Mouse (Mus musculus) cerebellum, adult 8-10 months (tissue): Measurements from ENCODE around the gene Capza2.

Experiments used
- DNase-seq: peaks from one replicate; pipeline ENCODE4 v3.0.0; 2022

Capza2 gene

DNA sequence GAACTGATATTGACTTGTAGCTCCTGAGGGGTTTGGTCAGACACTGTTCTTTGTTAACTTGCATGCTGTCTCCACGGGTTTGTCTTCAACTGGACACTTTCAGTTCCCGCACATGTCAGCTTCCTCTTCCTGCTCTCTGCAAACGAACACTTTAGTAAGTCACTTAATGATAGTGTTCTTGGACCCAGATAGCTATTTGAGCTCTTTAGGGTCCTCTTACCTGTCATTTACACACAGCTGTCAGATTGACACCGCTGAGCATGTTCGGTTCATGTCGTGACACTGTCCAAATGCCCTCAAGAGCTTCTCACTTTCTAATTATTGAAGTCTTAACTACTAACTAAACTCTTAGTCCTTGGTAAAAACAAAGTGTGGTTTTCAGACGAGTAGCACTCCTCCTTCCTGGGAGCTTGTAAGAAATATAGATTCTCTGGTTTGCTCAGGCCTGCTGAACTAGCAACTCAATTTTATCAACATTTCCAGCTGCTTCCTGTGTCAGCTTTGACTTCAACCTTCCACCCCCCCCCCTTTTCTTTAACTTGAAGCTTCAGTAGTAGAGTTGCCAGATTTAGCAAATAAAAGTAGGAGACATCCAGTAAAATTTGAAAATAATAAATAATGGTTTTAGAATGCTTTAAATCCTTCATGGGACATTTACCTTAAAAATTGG is at the start of gene Capza2:
TSS of gene Capza2 (plus strand) at position 620 of the 670 bp plus-strand sequence.
- no peak for DNase-seq

DNA sequence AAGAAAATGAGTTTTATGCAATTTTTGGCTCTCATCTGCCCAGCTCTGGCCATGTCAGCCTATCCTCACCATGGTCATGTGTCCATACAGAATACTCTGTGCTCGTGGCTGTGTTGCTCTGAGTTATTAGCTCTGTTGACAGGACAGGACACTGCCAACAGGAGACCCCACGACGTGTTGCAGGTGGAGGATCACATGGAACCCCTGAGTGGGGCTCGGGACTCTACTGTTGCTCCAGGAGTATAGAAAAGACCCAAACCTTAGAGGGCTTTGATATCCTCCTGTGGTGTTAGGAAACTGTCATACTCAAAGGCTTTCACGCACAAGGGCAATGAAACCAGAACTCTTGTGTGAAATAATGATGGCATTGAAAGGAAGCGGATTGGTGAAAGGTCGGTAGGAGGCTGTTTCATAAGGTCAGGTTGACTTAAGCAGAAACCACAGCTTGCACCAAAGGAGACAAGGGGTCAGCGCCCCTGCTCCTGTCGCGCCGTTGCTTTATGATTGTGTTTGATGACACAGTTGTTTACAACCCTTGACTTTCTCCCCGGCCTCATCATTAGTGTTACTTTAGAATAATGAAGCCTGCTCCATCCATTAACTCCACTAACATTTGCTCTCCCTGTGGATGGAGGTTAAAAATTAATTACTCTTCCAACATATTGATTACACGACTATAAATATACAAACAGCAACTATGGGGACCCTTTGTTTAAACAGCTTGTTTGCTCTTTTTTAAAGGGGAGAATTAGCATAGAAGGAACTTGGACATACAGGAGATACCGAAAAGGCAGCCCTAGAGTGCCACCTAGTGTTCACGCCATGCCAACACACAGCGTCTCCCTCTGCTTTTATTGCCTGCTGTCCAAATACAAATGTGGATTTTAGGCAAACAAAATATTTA is 46.7 kb upstream of the Capza2 start:
- peak; percentile 63 for DNase-seq

DNA sequence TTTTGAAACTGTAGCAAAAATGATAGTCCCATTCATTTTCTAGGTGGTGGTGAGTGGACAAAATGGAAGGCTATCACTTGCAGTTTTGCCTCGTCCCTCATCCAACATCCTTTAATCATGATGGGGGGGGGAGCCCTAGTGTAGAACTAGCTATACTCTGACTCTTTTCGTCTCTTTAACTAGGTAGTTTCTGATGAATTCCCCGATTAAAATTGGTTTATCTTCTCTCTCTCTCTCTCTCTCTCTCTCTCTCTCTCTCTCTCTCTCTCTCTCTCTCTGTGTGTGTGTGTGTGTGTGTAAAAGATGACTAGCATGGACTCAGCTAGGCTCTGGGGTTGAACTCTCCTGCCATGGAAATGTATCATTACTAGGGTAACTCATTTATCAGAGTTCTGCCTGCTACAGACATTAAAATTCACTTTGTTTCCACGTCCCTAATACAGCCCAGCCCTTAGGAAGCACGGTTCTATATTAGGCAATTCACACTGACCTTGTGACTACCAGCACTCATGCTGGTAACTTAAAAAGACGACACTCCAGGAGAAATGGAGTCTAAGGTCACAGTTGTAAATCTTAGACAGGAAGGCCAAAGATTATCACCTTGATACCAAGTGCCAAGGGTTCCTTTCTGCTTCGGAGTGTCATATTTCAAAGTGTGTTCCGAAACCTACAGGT is 45.9 kb upstream of the Capza2 start:
- DNase-seq = no peak

DNA sequence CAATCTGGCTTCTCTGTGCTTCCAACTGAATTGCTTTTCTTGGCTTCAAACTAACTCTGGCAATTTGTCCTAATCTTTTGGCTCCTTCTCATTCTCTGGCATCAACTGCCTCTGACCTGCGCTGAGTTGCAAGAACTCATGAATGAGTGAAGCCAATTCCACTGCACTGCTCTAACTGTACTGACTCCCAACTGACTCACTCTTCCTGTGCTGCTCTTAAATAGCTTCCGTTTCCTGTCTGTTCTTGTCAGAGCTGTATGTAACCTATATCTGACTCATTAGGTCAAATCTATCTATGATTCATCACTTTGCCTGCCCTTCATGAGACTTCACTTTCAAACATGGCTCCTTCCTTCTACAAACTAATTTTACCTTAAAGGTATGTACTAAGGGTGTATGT is 42.1 kb upstream of the Capza2 start:
- DNase-seq = no peak

DNA sequence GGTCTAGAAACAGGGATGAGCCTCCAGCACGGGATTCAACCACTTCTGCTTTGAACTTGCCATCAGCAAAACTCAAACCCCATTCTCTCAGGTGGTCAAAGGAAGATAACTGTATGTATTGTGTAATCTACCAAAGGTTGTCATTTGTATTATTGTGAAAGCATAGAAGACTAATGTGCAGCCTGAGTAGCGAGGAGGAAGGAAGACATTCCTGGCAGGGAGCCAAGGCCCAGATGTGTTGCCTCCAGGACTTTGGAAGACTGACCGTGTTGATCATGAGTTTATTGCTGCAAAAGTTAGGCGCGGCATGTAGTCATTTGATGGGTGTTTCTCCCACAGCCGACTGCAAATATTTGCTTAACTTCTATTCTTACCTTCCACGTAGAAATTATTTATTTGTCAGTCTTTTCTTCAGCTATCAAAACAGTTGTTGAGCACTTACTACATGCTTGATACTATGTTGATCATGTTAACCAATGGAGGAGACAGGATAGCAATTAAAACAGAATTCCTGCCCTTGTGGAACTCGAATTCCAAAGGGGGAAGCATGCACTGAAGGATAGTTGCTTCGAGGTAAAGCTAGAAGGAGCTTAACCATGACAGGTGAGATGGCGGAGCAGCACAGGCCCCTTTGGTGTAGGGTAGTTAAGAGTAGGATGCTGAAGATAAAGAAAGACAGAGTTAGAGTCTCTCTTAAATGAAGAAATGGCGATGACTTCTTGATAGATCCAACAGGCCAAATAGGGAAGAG is 40.1 kb upstream of the Capza2 start:
- no peak for DNase-seq

DNA sequence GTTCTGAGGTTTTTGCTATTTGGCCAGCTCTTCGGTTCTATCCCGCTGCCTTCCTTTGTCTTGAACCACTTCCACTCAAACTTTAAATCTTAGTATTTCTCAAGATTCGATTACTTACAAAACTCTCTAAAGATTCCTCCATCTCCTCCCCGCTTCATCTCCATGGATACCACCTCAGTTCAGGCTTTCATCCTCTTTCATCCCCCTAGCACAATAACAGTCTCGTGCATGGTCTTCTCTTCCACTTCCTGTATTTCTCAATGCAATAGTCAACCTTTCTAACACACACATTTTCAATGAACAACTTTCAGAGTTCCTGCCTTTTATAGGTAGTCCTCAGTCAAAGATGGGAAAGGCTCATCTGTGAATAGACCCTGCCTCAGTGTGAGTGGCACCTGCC is 36.7 kb upstream of the Capza2 start:
- no peak for DNase-seq

DNA sequence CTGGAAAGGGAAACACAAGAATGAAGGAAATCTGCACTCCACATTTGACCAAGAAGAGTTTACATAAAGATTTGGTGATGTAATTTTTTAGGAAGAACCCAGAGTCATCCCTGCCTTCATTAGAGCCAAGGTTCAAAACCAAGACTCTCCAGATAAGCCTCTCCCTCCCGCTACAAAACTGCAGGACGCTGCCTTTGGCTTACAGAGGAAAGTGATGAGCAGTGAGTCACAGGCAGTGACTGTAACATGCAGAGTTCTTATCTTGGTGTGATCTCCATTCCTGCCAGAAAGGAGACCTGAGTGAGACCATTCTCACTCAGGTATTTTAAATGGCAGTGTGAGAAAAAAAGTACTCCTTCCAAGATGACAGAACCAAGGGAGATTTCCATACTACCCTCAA is 34.5 kb upstream of the Capza2 start:
- no peak for DNase-seq

DNA sequence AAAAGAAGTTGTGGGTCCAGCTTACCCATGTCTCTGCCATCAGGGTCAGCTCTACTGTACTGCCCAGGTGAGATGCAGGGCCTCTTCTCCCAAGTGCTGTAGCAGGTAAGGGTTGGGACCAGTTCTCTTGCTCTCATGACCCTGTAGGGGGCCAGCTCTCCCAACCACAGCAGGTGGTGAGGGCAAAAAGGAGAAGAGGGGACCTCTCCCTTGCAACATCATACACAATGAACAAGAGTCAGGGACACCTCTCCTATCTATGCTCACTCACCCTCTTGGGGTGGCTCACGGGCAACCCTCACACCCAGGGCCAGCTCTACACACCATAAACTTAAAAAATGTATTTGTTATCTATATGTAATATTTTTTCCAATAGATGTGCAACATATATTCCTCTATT is 29.1 kb upstream of the Capza2 start:
- no peak for DNase-seq

DNA sequence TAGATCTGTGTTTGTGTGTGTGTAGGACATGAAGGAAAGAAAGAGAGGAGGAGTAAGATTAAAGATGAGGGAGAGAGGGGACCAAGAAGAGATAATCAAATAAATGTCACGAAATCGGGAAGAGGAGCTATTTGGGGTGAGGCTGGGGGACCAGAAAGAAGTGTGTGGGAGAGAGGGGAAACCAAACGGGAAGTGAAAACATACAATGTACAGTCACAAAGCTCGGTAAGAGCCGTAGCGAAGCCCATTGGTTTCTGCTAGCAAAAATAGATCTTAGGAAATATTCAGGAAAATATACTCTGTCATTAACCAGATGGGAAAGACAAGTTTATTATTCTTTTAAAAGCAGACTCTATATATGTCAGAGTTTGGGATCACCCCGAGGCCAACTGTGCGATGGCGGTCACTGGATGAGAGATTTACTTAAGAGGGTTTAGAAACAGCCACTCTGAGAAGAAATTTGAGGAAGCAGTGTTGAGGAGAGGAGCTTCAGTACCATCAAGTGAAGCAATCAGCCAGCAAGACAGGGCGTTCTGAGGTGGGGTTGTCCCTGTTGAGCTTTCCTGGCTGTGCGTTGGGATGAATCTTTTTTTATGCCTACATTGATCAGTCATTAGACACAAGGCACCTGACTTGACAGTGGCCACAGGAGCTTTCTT is 24.6 kb upstream of the Capza2 start:
- no peak for DNase-seq

DNA sequence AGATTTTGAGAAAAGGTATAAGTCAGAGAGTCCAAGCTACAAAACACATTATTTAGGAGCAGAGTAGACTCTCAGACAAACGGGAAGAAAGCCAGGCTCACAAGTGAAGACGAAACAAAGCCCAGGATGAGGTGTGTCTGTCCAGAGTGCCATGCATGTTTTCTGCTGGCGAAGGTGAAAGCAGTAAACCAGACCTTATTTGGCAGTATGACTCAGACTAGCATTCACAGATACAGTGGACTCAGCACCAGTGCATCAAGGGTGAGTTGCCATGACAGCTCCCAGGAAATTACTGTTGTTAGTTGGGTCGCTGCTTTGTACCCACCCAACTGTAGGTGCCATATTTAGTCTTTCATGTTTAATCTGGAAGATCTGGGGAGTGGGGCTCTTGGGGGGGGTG is 23.4 kb upstream of the Capza2 start:
- DNase-seq = no peak

DNA sequence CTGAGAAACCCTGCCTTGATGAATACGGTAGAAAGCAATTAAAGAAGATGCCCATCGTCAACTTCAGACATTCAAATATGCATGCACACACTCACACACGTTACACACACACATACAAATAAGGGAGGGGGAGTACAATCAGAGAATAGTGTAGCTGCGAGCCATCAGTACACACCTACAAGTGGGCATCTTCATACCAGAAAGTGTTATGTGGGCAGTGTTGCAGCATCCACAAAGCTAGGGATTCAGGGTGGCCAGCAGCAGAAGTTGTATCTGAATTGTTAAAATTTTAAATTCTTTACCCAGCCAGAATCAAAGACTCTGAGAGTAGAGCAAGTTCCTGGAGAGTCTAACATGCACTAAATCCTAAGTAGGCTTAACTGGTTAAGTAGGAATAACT is 15.2 kb upstream of the Capza2 start:
- no peak for DNase-seq

DNA sequence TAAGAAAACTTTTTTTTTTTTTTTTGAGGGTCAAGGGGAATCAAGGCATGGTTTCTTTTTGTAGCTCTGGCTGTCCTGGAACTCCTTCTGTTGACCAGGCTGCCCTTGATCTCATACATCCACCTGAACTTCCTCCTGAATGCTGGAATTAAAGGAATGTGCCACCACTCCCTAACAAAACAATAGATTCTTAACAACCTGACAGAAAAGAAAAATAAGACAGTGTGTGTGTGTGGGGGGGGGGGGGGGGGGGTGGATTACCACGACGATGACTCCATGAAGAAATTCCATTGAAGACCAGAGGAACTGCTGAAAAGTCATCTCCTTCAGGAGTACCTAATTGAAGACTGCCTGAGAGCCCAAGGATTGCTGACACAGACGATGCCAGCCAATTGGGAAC is 14.6 kb upstream of the Capza2 start:
- DNase-seq = no peak

DNA sequence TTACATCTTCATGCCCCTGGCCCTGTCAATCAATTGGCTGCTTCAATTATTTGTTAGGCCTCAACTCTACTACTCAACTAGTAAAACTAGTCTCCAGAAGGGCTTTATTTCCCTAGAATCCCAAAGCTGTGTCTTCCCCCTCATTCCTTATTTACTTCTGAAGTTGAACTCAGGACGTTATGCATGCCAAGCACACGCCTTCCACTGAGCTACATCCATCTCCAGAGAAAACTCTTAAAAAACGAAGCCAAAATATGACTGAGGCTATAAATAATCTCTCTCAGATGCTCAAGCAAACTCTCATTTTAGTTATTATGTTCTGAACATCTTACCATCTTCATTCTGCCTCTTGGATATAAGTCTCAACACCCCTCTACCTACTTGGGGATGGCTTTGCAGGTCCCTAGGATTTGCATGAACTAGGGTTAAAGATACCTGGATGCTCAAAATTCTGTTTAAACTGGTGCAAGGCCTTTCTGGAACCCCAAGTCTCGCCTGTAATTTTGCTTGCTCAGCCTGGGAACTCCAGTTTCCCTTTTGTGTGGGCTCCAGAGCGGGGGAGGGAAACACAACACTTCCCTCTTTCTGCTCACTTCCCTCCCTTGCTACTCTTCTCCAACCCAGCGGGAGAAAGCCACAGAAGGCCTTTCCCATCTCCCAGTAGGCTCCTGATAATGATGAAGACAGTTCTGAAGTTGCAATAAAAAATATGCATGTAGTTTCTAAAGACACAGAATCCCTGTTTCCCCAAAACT is 7.2 kb upstream of the Capza2 start:
- no peak for DNase-seq

DNA sequence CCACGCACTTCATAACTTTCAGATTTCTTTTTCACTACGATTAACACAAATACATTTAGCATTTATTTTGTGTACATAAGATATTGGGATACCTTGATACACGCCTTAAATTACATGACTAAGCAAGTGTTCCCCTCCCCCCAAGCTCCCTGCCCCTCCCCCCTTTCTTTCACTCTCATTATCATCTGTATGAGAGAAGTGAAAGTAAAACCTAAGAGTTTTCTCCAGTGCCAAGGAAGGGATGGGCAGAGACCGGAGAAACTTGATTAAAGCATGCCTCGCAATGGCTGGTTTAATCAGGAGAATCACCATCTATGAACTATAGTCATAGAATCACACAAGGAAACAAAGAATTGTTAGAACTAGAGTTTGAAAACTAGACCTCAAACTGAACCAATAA is 6.3 kb upstream of the Capza2 start:
- DNase-seq = no peak

DNA sequence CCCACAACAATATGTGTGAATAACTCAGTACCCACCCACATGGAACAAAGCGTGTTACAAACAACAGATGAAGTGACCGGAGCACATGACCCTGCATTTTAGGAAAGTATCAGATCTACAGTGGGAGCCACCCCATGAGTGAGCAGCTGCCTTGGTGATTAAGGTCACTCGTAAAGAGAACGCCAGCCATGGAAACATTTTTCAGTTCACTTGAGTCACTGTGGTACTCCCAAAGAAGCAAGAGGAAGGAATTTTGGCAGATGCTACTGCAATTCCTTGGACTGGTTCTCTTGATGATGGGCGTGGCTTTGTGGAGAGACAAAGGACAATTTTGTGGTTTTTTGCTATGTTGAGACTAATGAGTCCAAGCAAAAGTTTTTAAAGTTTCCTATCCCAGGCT is 4.4 kb upstream of the Capza2 start:
- DNase-seq = no peak

DNA sequence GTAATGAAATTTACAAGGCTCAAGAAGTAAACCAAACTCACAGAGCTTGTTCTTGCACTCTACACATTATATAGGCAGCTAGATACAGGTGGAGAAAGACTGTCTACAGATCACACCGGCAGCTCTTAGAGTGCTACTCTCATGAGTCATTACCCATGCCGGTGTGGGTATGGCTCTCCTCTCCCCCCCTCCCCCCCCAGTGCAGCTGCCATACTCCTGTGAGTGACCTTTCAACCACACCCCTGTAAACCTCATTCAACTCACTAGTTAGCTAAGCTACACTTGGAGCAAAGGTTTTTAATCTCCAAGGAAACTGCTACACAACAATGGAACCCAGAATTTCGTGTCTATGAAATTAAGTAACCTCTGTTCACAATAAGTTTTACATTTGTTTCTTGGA is 2.2 kb upstream of the Capza2 start:
- DNase-seq = no peak

DNA sequence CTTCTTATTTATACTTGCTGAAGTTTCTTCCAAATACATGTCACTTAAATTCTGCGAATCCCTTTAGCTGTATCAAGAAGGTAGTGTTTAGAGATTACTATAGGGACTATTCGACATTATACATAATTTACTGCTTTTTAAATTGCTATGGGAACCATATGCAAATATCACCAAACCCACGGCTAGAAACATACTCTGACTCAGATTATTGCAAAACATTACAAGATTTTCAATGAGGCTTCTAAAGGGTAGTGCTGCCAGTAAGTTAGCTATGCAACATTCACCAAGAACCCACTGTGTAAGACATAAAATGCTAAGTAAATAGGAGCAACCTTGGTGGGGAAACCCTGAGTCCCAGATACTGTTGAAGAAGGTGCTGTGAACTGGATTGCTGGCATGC is 1.0 kb upstream of the Capza2 start:
- DNase-seq = no peak

DNA sequence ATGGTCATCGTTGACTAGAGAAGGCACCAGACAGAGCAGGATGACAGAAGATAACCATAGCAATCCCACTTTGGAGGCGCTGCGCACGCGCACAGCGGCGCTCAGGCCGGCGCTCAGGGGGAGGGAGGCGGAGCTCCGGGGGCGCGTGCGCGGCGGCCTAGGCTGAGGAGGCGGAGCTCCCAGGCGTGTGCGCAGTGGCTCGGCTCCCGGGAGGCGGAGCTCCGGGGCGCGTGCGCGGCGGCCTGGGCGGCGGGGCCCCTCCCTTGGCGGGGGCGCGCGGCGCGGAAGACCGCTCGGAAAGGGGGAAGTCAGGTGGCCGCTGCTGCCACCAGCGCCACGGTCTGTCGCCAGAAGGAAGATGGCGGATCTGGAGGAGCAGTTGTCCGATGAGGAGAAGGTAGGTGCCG is 733 bp downstream of the Capza2 start:
- DNase-seq = peak; percentile 96

DNA sequence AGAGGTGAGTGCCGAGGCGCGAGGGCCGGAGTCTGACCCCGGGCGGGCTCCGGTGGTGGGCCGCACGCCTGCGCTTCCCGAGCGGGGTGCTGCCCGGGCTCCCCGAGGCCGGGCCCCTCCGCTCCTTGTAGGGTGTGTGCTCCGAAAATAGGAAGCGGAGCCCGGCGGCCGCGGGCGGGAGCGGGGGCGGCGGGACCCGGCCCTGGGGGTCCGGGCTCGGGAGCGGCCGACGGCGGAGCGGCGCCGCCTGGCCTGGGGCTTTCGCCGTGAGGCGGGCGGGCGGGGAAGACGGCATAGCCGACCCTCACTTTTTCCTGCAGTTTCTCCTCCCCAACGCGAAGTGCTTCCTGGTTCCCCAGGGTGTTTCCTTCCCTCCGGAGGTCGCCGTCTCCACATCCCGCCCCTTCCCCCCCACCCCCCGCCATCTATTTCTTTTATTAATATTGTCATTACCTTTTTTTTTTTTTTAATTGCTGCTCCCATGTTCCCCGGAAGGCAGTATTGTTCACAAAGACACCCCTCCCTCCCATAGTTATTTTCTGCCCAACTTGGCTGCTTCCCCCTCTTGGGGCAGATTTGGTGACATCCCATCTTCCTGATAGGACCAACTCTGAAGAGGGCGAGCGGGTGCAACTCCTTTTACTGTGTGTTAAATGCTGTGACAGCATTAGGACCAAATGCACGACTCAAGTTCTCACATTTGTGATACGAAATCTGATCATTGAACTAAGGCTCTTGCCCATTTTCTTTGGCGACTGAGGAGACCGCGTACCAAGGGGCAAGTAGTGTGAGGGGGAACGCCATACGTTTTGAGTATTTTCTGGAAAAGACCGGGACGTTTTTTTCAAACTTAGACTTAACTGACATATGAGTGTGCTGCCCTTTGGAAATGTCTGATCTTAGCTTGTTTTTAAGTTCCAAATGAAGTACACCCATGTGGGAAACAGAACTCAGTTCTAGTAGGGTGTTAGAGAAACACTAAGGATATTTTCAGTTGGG is 1.5 kb downstream of the Capza2 start:
- peak; percentile 39 for DNase-seq

DNA sequence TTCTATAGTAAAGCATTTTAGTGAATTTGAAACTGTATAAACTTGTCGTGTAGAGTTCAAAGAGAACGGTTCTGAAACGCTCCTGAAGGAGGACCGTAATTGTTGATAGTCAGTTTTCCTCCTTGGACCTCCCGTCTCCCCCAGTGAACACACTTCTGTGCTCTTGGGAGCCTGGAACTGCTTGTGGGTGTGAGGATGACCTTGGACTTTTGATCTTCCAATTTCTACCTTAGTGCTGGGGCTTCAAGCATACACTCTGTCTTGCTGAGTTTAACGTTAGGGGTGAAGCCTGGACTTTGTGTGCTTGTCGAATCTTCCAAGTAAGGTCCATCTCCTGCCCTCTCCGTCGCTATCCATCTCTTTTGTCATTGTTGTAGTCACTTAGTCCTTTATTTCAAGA is 4.0 kb downstream of the Capza2 start:
- DNase-seq = no peak

DNA sequence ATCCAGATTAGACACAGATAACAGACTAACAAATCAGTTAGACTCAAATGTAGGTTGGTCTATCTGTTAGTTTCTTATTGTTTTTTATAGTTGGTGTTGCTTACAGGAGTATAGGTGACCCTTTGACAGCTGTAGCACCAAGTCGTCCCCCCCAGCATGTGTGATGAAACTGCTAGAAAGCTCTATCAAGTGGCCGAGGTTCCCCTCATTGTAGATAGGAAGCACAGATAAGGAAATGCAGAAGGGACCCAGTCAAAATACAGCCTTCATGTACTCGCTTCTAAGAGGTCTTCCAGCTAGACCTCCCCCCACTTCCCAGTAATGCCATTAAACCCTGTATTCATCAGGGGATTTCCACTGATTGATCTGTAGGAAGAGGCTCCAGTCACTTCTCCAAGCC is 6.7 kb downstream of the Capza2 start:
- DNase-seq = no peak
